Mouse (Mus musculus) limb, embryonic 14.5 days (tissue): ENCODE data around the gene Rft1. TPM values are rescaled to one million over a fixed set of nuclear protein-coding genes. Genes with fewer than 3 reads are reported as not detected.

Experiments used
- ATAC-seq: fragments of 200-750 bp; cut with Nextera tagmentation; 2 replicates; pipeline ENCODE4 v1.8.0; 2017; ENCODE audit warnings: low read depth, moderate number of reproducible peaks, moderate TSS enrichment; ENCODE audit not compliant: low FRiP score
- DNase-seq: peaks from one replicate; pipeline ENCODE4 v3.0.0-alpha.2; 2015; ENCODE audit warnings: low spot score
- H3K27ac ChIP-seq: fragments of 300-500 bp; sonication (generic); replicated peaks from 2 replicates; pipeline ENCODE4 v1.5.1; 2014; ENCODE audit warnings: low read depth, mild to moderate bottlenecking, low read length, moderate library complexity, mixed read lengths
- H3K27me3 ChIP-seq: fragments of 300-500 bp; sonication (generic); 2 replicates; pipeline ENCODE4 v1.6.1; 2014; ENCODE audit warnings: low read length, mixed read lengths; ENCODE audit not compliant: control insufficient read depth, insufficient read depth
- H3K36me3 ChIP-seq: fragments of 300-500 bp; sonication (generic); 2 replicates; pipeline ENCODE4 v1.6.1; 2014; ENCODE audit warnings: mild to moderate bottlenecking, low read length, moderate library complexity, mixed read lengths; ENCODE audit not compliant: control insufficient read depth, insufficient read depth
- H3K4me1 ChIP-seq: fragments of 300-500 bp; sonication (generic); 2 replicates; pipeline ENCODE4 v1.6.1; 2014; ENCODE audit warnings: antibody characterized with exemption, low read length, mixed read lengths; ENCODE audit not compliant: control insufficient read depth, insufficient read depth
- H3K4me2 ChIP-seq: fragments of 300-500 bp; sonication (generic); replicated peaks from 2 replicates; pipeline ENCODE4 v1.6.1; 2014; ENCODE audit warnings: low read depth, mild to moderate bottlenecking, low read length, moderate library complexity; ENCODE audit not compliant: severe bottlenecking
- H3K4me3 ChIP-seq: fragments of 300-500 bp; sonication (generic); replicated peaks from 2 replicates; pipeline ENCODE4 v1.5.1; 2014; ENCODE audit warnings: low read length
- H3K9ac ChIP-seq: fragments of 300-500 bp; sonication (generic); 2 replicates; pipeline ENCODE4 v1.6.1; 2014; ENCODE audit warnings: mild to moderate bottlenecking, low read depth, low read length, moderate library complexity; ENCODE audit not compliant: severe bottlenecking
- H3K9me3 ChIP-seq: fragments of 300-500 bp; sonication (generic); 2 replicates; pipeline ENCODE4 v1.6.1; 2016; ENCODE audit warnings: low read length; ENCODE audit not compliant: control insufficient read depth
- POLR2A ChIP-seq: fragments of 200-500 bp; IDR thresholded peaks from 2 replicates; pipeline ENCODE4 v1.8.0; 2012; ENCODE audit warnings: inconsistent platforms, mild to moderate bottlenecking, moderate library complexity, borderline replicate concordance; ENCODE audit not compliant: insufficient read depth, insufficient read length; ENCODE audit errors: extremely low read depth
- WGBS: fragments of 180-500 bp; shearing (Covaris S2); extraction: QIAGEN DNeasy Blood & Tissue Kit; methylation state at CpG from one replicate; pipeline ENCODE4 v1.1.7; 2014; 5-methylcytosine and 5-hydroxymethylcytosine counted together
- polyA plus RNA-seq, 2 experiments: library from polyadenylated mRNA; depleted of rRNA in 1 of 2; stranded (reverse) in 1 of 2; unstranded in 1 of 2; fragments of >200 nt; fragmentation: Nextera tagmentation in 1 of 2; extraction: Ambion mirVana in 1 of 2; gene quantifications; 2 replicates each; pipeline versions ENCODE4 v1.2.1 to v1.2.3; 2012 to 2014

Gene Rft1
- polyA plus RNA-seq, 2 experiments, result 15.4 to 21.3 TPM

- TF ChIP-seq POLR2A, result no peak
- Histone ChIP-seq H3K4me2 (no peak overlapping the region), H3K9ac (no peak overlapping the region), H3K4me1 (no peaks in the 10 kb centered on the region), H3K9me3 (no peaks in the 10 kb centered on the region), H3K36me3 (peaks cover 24% of the 10 kb centered on the region; the same call in 1 of the 2 replicates), H3K27ac (no peak overlapping the region), H3K27me3 (no peaks in the 10 kb centered on the region), H3K4me3 (no peak overlapping the region)
- ATAC-seq (no peak), DNase-seq (no peak)
- 82% methylated on average over 2 of the region's 2 CpGs for WGBS
Observed at GRCm38 (mm10) chr14:30610304-30610703, 43.9 kb upstream of the Rft1 start.

- H3K9ac ChIP-seq, result no peak overlapping the region
- no peaks in the 10 kb centered on the region for H3K4me1 ChIP-seq
- ATAC-seq (0 out of 2 replicates have a peak, but pooled peaks have one; percentile 7), DNase-seq (no peak)
- no peaks in the 10 kb centered on the region for H3K27me3 ChIP-seq
- no peak overlapping the region for H3K4me2 ChIP-seq
- no peak for TF ChIP-seq POLR2A
- peaks cover 24% of the 10 kb centered on the region; the same call in 1 of the 2 replicates for H3K36me3 ChIP-seq
- WGBS, result 70% methylated on average over 3 of the region's 3 CpGs
- H3K9me3 ChIP-seq, result no peaks in the 10 kb centered on the region
- H3K4me3 ChIP-seq, result no peak overlapping the region
- 0 out of 2 replicates have a peak overlapping the region, but pooled peaks have one; percentile 19 for H3K27ac ChIP-seq
Observed at GRCm38 (mm10) chr14:30610940-30611339, 43.2 kb upstream of the Rft1 start.

- DNase-seq, result peak; percentile 43
- H3K36me3 ChIP-seq, result 0 out of 2 replicates have a peak, but pooled peaks cover 12% of the 10 kb centered on the region
- 15% methylated on average over 7 of the region's 7 CpGs for WGBS
- no peak overlapping the region for H3K4me2 ChIP-seq
- ATAC-seq, result no peak
- H3K27me3 ChIP-seq, result no peaks in the 10 kb centered on the region
- no peak for TF ChIP-seq POLR2A
- no peak overlapping the region for H3K4me3 ChIP-seq
- H3K4me1 ChIP-seq, result no peaks in the 10 kb centered on the region
- no peak overlapping the region for H3K9ac ChIP-seq
- no peaks in the 10 kb centered on the region for H3K9me3 ChIP-seq
- H3K27ac ChIP-seq, result no peak overlapping the region
Observed at GRCm38 (mm10) chr14:30612523-30612922, 41.6 kb upstream of the Rft1 start.

GRCm38 (mm10) chr14:30612962-30613715, 41.0 kb upstream of the Rft1 start:
- H3K4me3 ChIP-seq, result no peak overlapping the region
- no peak for DNase-seq
- H3K9me3 ChIP-seq, result no peaks in the 10 kb centered on the region
- no peak overlapping the region for H3K27ac ChIP-seq
- no peak overlapping the region for H3K9ac ChIP-seq
- ATAC-seq, result no peak
- H3K4me1 ChIP-seq, result no peaks in the 10 kb centered on the region
- no peak overlapping the region for H3K4me2 ChIP-seq
- H3K27me3 ChIP-seq, result no peaks in the 10 kb centered on the region
- no peak for TF ChIP-seq POLR2A
- H3K36me3 ChIP-seq, result 0 out of 2 replicates have a peak, but pooled peaks cover 8% of the 10 kb centered on the region
- WGBS, result 77% methylated on average over 2 of the region's 2 CpGs

- H3K4me1 ChIP-seq, result no peaks in the 10 kb centered on the region
- H3K4me3 ChIP-seq, result no peak overlapping the region
- no peaks in the 10 kb centered on the region for H3K9me3 ChIP-seq
- H3K27ac ChIP-seq, result no peak overlapping the region
- WGBS, result 38% methylated on average over 2 of the region's 2 CpGs
- DNase-seq (no peak), ATAC-seq (no peak)
- no peaks in the 10 kb centered on the region for H3K27me3 ChIP-seq
- H3K9ac ChIP-seq, result no peak overlapping the region
- TF ChIP-seq POLR2A, result no peak
- H3K36me3 ChIP-seq, result no peaks in the 10 kb centered on the region
- no peak overlapping the region for H3K4me2 ChIP-seq
Observed at GRCm38 (mm10) chr14:30616751-30617150, 37.4 kb upstream of the Rft1 start.
